Mouse (Mus musculus) megakaryocyte, embryonic 14.5 days (primary cell): ENCODE results near the gene Wdr17. TPM values are rescaled to one million over a fixed set of nuclear protein-coding genes. Genes with fewer than 3 reads are reported as not detected.

Source experiments
- H3K27me3 ChIP-seq: replicated peaks from 2 replicates; pipeline ENCODE3; 2012; ENCODE audit warnings: inconsistent platforms
- H3K36me3 ChIP-seq: replicated peaks from 2 replicates; pipeline ENCODE3; 2012; ENCODE audit warnings: low read length, inconsistent platforms, mixed read lengths
- H3K4me1 ChIP-seq: 2 replicates; pipeline ENCODE4 v1.6.1; 2012; ENCODE audit warnings: inconsistent platforms
- H3K4me3 ChIP-seq: replicated peaks from 2 replicates; pipeline ENCODE3; 2012; ENCODE audit warnings: moderate library complexity, mild to moderate bottlenecking, inconsistent platforms
- H3K9me3 ChIP-seq: 2 replicates; pipeline ENCODE4 v1.6.1; 2012; ENCODE audit warnings: inconsistent platforms
- FLI1 ChIP-seq: IDR thresholded peaks from 2 replicates; pipeline ENCODE4 v1.6.1; 2012; ENCODE audit warnings: low read length, inconsistent platforms, mixed read lengths
- GATA1 ChIP-seq: IDR thresholded peaks from 3 replicates; pipeline ENCODE4 v1.6.1; 2012; ENCODE audit warnings: mixed read lengths, low read length, inconsistent platforms, borderline replicate concordance
- polyA plus RNA-seq: library from polyadenylated mRNA; stranded (reverse); fragments of >175 nt; gene quantifications from 2 replicates; pipeline ENCODE4 v1.2.3, GENCODE M21; 2012; ENCODE audit warnings: low replicate concordance; ENCODE audit not compliant: insufficient read depth

Wdr17 gene
- not detected in 2 replicates for polyA plus RNA-seq

DNA sequence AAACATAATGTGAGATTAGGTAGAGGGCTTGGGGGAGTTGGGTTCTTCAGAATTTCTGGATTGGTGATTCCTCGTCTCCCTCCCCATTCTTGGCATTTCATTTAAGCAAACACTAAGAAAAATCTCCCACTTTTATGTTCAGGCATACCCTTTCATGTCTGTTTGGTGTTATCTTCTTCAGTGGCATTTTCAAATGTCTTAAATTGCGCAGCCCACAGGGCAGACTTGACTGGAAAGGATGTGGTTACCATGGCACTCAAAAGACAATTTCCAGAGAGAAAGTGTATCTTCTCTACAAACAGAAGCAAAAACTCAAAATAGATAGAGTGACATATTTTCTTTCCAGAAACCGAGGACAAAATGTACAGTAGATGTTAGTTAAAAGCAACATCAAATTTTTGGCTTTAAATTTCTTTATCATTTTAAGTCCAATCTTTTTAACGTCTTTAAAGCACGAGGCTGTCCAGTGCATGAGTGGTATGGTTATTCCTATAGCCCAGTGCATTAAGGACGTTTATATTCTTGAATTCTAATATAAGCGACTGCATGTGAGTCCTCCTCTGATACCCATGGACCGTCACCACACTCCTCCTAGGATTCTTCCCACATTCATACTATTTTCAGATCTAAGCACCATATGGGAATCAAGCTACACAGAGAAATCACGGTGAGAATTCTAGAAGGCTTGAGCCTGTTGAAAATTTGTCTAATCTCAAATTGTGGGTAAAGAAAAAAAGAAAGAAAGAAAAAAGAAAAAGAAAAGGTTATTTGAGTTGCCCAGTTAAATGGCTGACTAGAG, at the start of gene Wdr17:
TSS of gene Wdr17 (minus strand) at position 198 of the 799 bp plus-strand sequence.
- H3K4me3 ChIP-seq, result no peak within 1 kb of the TSS

DNA sequence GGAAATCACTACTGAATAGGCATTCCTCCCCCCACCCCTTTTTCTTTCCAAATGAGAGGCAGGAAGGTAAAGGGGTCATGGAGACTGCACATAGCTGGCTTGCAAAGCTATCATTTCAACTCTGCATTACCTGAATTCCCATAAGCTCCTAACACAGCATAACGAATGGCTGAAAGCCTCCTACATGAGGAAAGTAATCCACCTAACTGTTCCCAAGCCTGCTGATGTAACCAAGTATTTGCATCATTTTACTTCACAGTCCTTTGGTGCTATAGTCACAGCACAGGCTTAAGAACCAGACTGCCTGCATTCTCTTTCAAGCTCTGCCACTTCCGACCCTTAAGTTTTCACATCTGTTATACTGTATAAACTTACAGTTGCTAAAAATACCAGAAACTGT, 45.3 kb upstream of the Wdr17 start:
- TF ChIP-seq FLI1 (no peak), GATA1 (no peak)
- Histone ChIP-seq H3K36me3 (no peaks in the 10 kb centered on the region), H3K9me3 (0 out of 2 replicates have a peak, but pooled peaks cover 2% of the 10 kb centered on the region), H3K27me3 (no peaks in the 10 kb centered on the region), H3K4me1 (no peaks in the 10 kb centered on the region), H3K4me3 (no peak overlapping the region)

More for the DNA sequence above, at the start of gene Wdr17:
- no peaks in the 10 kb centered on the region for H3K4me1 ChIP-seq
- H3K27me3 ChIP-seq, result no peaks in the 10 kb centered on the region
- no peaks in the 10 kb centered on the region for H3K36me3 ChIP-seq
- TF ChIP-seq FLI1, result no peak
- TF ChIP-seq GATA1, result no peak
- H3K9me3 ChIP-seq, result no peaks in the 10 kb centered on the region; the same call in 1 of the 2 replicates

DNA sequence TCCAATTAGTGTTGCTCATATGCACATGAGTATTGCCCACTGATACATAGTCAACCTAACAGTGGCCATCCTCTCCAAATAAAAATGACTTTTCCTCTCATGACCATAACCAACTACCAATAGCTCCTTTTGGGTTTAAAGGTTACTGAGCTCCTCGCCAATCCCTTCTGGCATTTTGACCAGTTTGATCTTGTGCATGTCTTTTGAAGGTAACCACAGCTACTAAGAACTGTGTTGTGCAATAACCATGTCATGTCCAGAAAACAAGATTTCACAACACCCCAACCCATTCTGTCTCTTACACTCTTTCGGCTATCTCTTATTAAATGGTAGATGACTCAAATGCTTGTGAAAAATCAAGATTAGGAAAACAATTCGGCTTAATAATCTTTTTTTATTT, 38.0 kb upstream of the Wdr17 start:
- Histone ChIP-seq H3K4me3 (no peak overlapping the region), H3K36me3 (no peaks in the 10 kb centered on the region), H3K4me1 (no peaks in the 10 kb centered on the region), H3K27me3 (no peaks in the 10 kb centered on the region), H3K9me3 (no peaks in the 10 kb centered on the region)
- TF ChIP-seq FLI1, result no peak
- TF ChIP-seq GATA1, result no peak

- no peak overlapping the region for H3K4me3 ChIP-seq
- no peaks in the 10 kb centered on the region for H3K4me1 ChIP-seq
- no peaks in the 10 kb centered on the region for H3K27me3 ChIP-seq
- no peaks in the 10 kb centered on the region for H3K36me3 ChIP-seq
- no peak for TF ChIP-seq FLI1
- no peak for TF ChIP-seq GATA1
- H3K9me3 ChIP-seq, result peaks cover 11% of the 10 kb centered on the region
These were observed 35.3 kb upstream of the Wdr17 start for GRCm38 (mm10) chr8:54922160-54922855.

- H3K36me3 ChIP-seq, result no peaks in the 10 kb centered on the region
- no peak overlapping the region for H3K4me3 ChIP-seq
- no peaks in the 10 kb centered on the region for H3K4me1 ChIP-seq
- TF ChIP-seq GATA1 (no peak), FLI1 (no peak)
- peaks cover 16% of the 10 kb centered on the region for H3K9me3 ChIP-seq
- no peaks in the 10 kb centered on the region for H3K27me3 ChIP-seq
These were observed 30.7 kb upstream of the Wdr17 start for GRCm38 (mm10) chr8:54917710-54918109.

GRCm38 (mm10) chr8:54912891-54913290, 25.9 kb upstream of the Wdr17 start:
- no peaks in the 10 kb centered on the region for H3K27me3 ChIP-seq
- no peaks in the 10 kb centered on the region for H3K36me3 ChIP-seq
- H3K4me3 ChIP-seq, result no peak overlapping the region
- H3K9me3 ChIP-seq, result peaks cover 9% of the 10 kb centered on the region
- TF ChIP-seq FLI1, result no peak
- TF ChIP-seq GATA1, result no peak
- no peaks in the 10 kb centered on the region for H3K4me1 ChIP-seq

DNA sequence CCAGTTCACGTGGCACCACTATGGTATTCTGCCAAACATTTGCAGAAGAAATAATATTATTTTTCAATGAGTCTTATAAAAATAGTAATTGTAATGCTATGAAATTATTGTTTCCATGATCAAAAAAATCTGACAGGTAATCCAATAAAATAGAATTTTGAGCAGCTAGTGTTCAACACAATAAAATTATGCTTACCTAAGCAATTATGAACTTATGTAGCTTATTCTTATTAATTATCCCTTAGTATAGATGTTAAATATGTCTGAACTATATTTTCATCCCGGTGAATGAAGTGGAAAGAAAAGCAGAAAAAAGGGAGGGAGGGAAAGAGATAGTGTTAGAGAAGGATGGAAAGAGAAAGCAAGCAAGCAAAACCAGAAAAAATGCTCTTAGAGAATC, 12.5 kb upstream of the Wdr17 start:
- no peak for TF ChIP-seq FLI1

DNA sequence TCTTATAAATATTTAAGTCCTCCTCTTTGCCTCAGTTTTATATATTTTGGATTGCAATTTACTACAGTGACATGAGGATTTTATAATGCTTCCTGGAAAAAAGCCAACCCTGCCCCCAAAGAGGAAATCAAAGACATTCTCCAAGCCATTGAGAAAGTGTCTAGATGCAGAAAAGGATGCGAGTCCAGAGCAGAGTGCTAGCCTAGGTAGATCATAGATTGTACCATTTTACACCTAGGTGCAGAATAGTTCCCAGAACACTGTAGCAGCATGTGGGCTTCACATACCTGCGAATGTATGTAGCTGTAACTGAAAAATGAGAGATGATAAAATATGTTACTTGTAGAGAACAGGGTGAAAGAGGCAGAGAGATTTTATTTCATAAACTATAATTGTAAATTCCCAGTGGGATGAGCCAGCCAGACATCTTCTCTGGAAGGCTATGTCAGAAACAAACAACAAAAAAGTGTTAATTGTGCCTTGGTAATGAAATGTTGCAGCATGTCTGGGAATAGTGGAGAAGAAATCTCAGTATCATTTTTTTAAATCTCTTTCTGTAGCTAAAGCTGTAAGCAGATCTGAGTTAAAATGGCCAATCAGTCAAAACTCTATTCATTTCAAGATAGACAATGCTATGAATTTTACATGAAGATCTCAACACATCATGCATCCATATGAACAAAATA, 7.8 kb upstream of the Wdr17 start:
- no peaks in the 10 kb centered on the region for H3K36me3 ChIP-seq
- no peak overlapping the region for H3K4me3 ChIP-seq
- TF ChIP-seq GATA1 (no peak), FLI1 (no peak)
- no peaks in the 10 kb centered on the region for H3K9me3 ChIP-seq
- no peaks in the 10 kb centered on the region for H3K4me1 ChIP-seq
- no peaks in the 10 kb centered on the region for H3K27me3 ChIP-seq

More for the DNA sequence above, 12.5 kb upstream of the Wdr17 start:
- H3K27me3 ChIP-seq, result no peaks in the 10 kb centered on the region
- no peaks in the 10 kb centered on the region for H3K4me1 ChIP-seq
- no peaks in the 10 kb centered on the region for H3K9me3 ChIP-seq
- no peaks in the 10 kb centered on the region for H3K36me3 ChIP-seq
- H3K4me3 ChIP-seq, result no peak overlapping the region

DNA sequence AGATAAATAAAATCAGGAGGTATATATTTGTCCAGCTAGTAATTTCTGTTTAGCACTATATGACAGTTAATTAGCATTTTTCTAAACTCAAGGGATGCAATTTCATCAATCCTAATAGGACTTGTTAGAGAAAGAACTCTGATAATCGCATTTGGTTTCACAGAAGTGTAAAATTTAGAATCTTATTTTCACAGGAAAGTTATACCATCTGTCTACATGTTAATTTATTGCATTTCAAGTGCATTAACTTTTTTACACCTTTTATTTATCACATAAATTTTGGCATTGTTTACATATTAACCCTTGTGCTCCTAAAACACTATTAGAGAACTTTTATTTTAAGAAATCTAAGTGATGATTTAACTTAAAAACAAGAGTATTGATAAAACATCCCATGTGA, 7.2 kb upstream of the Wdr17 start:
- Histone ChIP-seq H3K36me3 (no peaks in the 10 kb centered on the region), H3K4me1 (no peaks in the 10 kb centered on the region), H3K4me3 (no peak overlapping the region), H3K27me3 (no peaks in the 10 kb centered on the region), H3K9me3 (no peaks in the 10 kb centered on the region; the same call in 1 of the 2 replicates)
- no peak for TF ChIP-seq FLI1
- TF ChIP-seq GATA1, result no peak
